Comparison of ENCODE assay signal across 8 mouse cellular contexts in genomic region chr15:50997209-50997763, GRCm38 (mm10).
A peak's percentile ranks its signal among the peaks of the same experiment; 100 is the strongest.
DNase-seq lines count a peak whose midpoint lies in the region; ATAC-seq and TF ChIP-seq lines count a peak whose summit lies in the region.

No protein-coding gene starts in this region.

- H3K4me3 ChIP-seq in neural tube, embryonic 11.5 days (ENCODE audit: low read depth, low read length): no peak overlapping the region
- H3K4me3 ChIP-seq in lung, embryonic 14.5 days (ENCODE audit: low read depth, low read length): no peak overlapping the region

- no peak overlapping the region for H3K4me2 ChIP-seq in neural tube, embryonic 11.5 days (ENCODE audit: low read depth)
- H3K4me2 ChIP-seq in lung, embryonic 14.5 days: no peak overlapping the region

- H3K36me3 ChIP-seq in neural tube, embryonic 11.5 days (ENCODE audit: control insufficient read depth, insufficient read depth, low read length): no peaks in the 10 kb centered on the region
- H3K36me3 ChIP-seq in lung, embryonic 14.5 days (ENCODE audit: insufficient read depth): no peaks in the 10 kb centered on the region

- H3K27ac ChIP-seq in neural tube, embryonic 11.5 days (ENCODE audit: low read depth, low read length): no peak overlapping the region
- H3K27ac ChIP-seq in lung, embryonic 14.5 days (ENCODE audit: low read depth): 0 out of 2 replicates have a peak overlapping the region, but pooled peaks have one; percentile 4

- H3K9me3 ChIP-seq in neural tube, embryonic 11.5 days (ENCODE audit: control insufficient read depth, low read length): no peaks in the 10 kb centered on the region
- H3K9me3 ChIP-seq in lung, embryonic 14.5 days (ENCODE audit: low read depth, low read length): no peaks in the 10 kb centered on the region

- 76% methylated on average over 11 of the region's 11 CpGs for WGBS in neural tube, embryonic 11.5 days
- 63% methylated on average over 11 of the region's 11 CpGs for WGBS in lung, embryonic 14.5 days

- TF ChIP-seq CTCF in lung, embryonic 14.5 days (IDR thresholded peaks at IDR 0.05; ENCODE audit: low read depth): no peak

- ATAC-seq in neural tube, embryonic 11.5 days (ENCODE audit: insufficient read depth, low FRiP score, low TSS enrichment): no peak
- no peak for ATAC-seq in lung, embryonic 14.5 days (ENCODE audit: insufficient read depth)

- peak; percentile 19 for DNase-seq in neural tube, embryonic 11.5 days (ENCODE audit: low spot score)
- DNase-seq in neural tube, embryonic 10.5 days (ENCODE audit: extremely low spot score, low spot score): no peak
- peak; percentile 79 to 88 for DNase-seq in cerebellum, postnatal 25 days
- peak; percentile 38 for DNase-seq in gastrocnemius, postnatal 25 days
- peak; percentile 89 to 92 for DNase-seq in kidney, adult 8-10 months
- DNase-seq in lung, embryonic 14.5 days: peak; percentile 31
- DNase-seq in right cerebral cortex, postnatal 10 days (ENCODE audit: low spot score in 2 of 2): peak; percentile 83 to 85
- DNase-seq in yolk sac, embryonic 10.5 days (ENCODE audit: low spot score): no peak

- H3K9ac ChIP-seq in neural tube, embryonic 11.5 days (ENCODE audit: low read length): no peak overlapping the region
- H3K9ac ChIP-seq in lung, embryonic 14.5 days: no peak overlapping the region

- H3K4me1 ChIP-seq in neural tube, embryonic 11.5 days (ENCODE audit: control insufficient read depth, insufficient read depth, low read length): no peaks in the 10 kb centered on the region
- H3K4me1 ChIP-seq in lung, embryonic 14.5 days (ENCODE audit: insufficient read depth): 0 out of 2 replicates have a peak, but pooled peaks cover 5% of the 10 kb centered on the region

- H3K27me3 ChIP-seq in neural tube, embryonic 11.5 days (ENCODE audit: control insufficient read depth, insufficient read depth, low read length): no peaks in the 10 kb centered on the region
- no peaks in the 10 kb centered on the region for H3K27me3 ChIP-seq in lung, embryonic 14.5 days (ENCODE audit: insufficient read depth, low read length)

Comparison
In these comparisons a context has a peak if more than half of its experiments do, and no peak if none do; other contexts are left out.
1. DNase-seq: peak in neural tube, embryonic 11.5 days (single experiment), cerebellum, postnatal 25 days (2 of 2), gastrocnemius, postnatal 25 days (single experiment), kidney, adult 8-10 months (2 of 2), lung, embryonic 14.5 days (single experiment) and right cerebral cortex, postnatal 10 days (2 of 2); none in neural tube, embryonic 10.5 days (single experiment) and yolk sac, embryonic 10.5 days (single experiment).